Mouse (Mus musculus) erythroblast, adult 5-6 weeks (primary cell): ENCODE data around the gene Nkiras1. TPM values are rescaled to one million over a fixed set of nuclear protein-coding genes. Genes with fewer than 3 reads are reported as not detected.
"Not testable (repeated sequence)": the region's sequence is repeated elsewhere in the genome, so short reads cannot be mapped to it uniquely, and the experiment has no call there.

ENCODE experiments used
- ATAC-seq: replicated peaks from 2 replicates; pipeline ENCODE4 v1.8.0; 2016; ENCODE audit warnings: moderate number of reproducible peaks, mild to moderate bottlenecking, moderate TSS enrichment, inconsistent platforms; ENCODE audit not compliant: poor library complexity, low FRiP score, severe bottlenecking
- total RNA-seq, 2 experiments: library from RNA; stranded (forward) in 1 of 2; stranded (reverse) in 1 of 2; fragments of 150-400 nt in 1 of 2; fragments of 200-764, 138-1000 nt in 1 of 2; gene quantifications; 2 replicates each; pipeline versions ENCODE4 v1.2.3 to v1.2.4; 2015 to 2017; ENCODE audit warnings: low replicate concordance in 2 of 2

The Nkiras1 gene
- total RNA-seq, 2 experiments from 2014 or later, result 3.5 TPM; not detected in 1

DNA sequence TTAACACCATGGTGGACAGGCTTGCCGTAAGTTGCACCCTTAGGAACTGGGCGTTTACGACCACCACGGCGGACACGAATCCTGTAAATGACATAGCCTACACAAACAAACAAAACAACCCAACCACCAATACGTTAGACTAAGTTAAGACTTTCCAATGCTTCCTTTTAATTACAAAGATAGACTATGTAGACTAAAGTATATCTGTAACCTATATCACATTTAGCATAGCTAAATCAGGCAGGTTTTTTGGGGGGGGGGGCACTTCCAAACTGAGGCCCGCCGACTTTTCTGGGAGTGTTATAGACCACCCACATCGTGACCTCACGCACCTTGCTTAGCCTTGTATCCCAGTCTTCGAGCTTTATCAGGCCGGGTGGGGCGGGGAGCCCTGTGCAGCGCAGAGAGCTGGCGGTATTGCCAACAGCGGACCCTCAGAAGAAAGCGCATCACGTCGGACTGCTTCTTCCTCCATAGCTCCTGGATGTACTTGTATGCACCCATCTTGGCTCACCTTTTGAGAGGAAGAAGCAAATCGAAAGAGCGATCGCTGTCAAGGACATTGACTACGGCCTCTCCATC, 898 bp upstream of the Nkiras1 start:
- ATAC-seq, result not testable (repeated sequence)

DNA sequence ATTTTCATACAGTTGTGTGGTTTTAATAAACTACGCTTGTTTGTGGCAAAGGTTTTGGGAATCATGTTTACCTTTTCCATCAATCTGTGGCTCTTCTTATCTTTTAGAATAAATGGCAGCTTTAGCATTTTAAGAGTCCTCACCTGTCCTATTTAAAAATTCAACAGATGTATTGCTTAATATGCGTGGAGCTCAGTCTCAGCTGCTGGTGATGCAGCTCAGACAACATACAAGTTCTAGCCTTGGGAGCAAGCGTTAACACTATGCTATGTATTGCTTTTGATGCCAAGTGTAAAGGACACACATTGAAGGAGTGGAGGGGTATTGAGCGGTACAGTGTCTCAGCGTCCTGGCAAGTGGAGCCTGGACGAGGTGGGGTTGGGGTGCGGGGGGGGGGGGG, 730 bp downstream of the Nkiras1 start:
- ATAC-seq, result no peak

DNA sequence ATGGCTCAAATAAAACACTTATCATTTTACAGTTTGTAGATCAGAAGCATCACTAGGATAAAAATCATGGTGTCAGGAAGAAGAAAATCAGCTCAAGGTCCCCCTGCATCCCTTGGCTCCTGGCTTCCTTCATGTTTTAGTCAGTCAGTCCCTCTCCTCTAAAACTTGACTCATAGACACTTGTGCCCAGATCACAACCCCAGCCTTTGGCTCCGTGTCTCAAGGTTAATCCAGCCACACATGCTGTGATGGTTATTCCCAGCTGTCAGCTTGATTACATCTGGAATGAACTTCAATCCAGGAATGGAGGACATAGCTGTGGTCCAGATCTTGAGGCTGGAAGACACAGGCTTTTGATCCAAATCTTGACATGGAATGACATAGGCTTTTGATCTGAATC, 3.6 kb downstream of the Nkiras1 start:
- ATAC-seq, result no peak

- ATAC-seq, result no peak
Measured at GRCm38 (mm10) chr14:18280375-18280774, 9.4 kb downstream of the Nkiras1 start.

- ATAC-seq, result no peak
Measured at GRCm38 (mm10) chr14:18284581-18284980, 13.6 kb downstream of the Nkiras1 start.

DNA sequence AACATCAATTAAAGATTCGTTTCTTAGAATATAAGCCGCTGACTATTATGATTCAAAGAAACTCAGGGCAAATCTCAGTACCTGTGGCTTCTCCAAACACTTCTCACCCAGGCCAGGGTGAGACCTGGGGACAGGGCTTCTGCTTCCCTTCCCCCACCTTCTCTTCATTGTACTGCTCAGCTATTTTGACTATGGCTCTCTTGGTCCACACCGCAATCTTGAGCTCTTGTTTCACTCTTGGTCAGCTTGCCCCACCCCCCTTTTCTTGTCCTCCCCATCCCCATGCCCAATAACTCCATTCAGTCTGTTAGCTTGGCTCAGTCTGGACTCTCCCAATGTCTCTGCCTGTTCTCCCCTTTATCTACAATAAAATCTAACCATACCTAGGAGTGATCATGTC, 14.5 kb downstream of the Nkiras1 start:
- ATAC-seq, result no peak

- no peak for ATAC-seq
Measured at GRCm38 (mm10) chr14:18286441-18286840, 15.5 kb downstream of the Nkiras1 start.

- no peak for ATAC-seq
Measured at GRCm38 (mm10) chr14:18287391-18287790, 16.5 kb downstream of the Nkiras1 start.

DNA sequence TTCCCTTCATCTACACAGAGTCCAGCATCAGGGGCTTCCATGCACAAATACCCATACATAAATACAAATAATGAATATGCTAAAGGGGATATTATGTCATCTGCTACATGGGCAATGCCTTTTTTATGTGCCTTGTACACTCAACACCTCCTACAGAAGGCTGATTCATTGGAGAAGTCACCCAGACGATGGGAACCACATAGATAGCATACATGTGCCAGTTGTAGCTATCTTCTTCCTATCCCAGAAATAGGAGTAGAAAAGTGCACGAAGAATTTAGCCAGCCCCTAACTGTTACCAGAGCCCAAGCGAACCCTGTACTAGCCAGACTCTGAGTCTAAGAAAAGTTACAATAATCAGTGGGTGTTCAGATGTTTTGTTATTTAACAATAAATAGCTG, 21.2 kb downstream of the Nkiras1 start:
- no peak for ATAC-seq

- no peak for ATAC-seq
Measured at GRCm38 (mm10) chr14:18292578-18292977, 21.6 kb downstream of the Nkiras1 start.

GRCm38 (mm10) chr14:18297441-18297840, 26.5 kb downstream of the Nkiras1 start:
- ATAC-seq, result no peak

- ATAC-seq, result no peak
Measured at GRCm38 (mm10) chr14:18298874-18299273, 27.9 kb downstream of the Nkiras1 start.

DNA sequence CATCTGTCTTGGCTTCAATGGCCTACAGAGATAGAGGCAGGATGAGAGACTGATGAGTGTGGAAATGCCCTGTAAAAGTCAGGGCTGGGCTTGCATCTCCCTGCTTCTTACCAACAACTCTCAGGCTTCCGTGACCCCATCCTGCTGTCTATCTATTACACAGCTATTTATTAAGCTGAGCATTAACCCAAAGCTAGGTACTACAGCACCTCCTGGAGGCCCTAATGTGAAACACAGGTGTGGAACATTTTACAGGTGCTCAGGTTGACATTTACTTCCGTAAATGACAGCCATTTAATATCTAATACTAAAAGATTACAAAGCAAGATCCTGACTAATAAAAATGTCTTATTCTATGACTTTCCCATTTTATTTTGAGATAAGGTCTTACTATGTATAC, 29.7 kb downstream of the Nkiras1 start:
- no peak for ATAC-seq

- ATAC-seq, result no peak
Measured at GRCm38 (mm10) chr14:18301591-18301990, 30.7 kb downstream of the Nkiras1 start.

DNA sequence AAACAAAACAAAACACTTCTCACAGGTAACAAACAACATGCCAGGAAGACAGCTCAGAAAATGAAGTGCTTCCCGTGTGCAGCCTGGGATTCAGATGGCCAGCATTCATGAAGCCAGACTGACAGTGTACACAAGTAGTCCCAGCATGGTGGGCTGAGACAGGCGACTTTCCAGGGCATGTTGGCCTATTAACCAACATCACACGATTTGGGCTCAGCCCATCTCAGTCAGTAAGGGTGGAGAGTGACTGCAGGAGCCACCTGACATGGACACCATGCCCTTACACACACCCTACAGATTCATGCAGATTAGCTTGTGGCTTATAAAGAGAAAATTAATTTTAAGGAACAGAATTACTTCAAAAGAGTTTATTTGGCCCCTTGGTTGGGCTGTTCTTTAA, 31.8 kb downstream of the Nkiras1 start:
- no peak for ATAC-seq

GRCm38 (mm10) chr14:18303262-18303661, 32.3 kb downstream of the Nkiras1 start:
- no peak for ATAC-seq

DNA sequence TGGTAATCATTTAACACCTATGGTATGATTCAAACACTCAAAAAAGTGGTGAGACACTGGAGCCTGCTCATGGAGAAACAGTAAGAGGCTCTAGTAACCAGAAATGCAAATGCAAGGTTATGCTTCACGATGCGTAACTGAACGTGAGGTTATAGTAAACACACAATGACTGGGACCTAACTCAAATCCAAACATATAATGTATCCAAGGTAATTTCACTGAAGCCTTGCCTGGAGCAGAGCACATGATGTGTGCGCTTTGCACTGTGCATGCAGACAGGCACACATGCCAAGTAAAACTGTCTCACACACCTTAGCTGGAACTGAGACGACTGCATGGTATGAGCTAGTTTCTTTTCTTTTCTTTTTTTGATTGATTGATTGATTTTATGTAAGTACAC, 33.2 kb downstream of the Nkiras1 start:
- ATAC-seq, result no peak

GRCm38 (mm10) chr14:18317457-18318411, 46.8 kb downstream of the Nkiras1 start:
- ATAC-seq, result no peak

GRCm38 (mm10) chr14:18326968-18327672, 56.2 kb downstream of the Nkiras1 start:
- no peak for ATAC-seq

- no peak for ATAC-seq
Measured at GRCm38 (mm10) chr14:18330789-18331692, 60.1 kb downstream of the Nkiras1 start.
